Mouse (Mus musculus) bone marrow, adult 2 months (tissue): ENCODE results near the gene Ero1lb.
"Not testable (repeated sequence)": the region's sequence is repeated elsewhere in the genome, so short reads cannot be mapped to it uniquely, and the experiment has no call there.

ENCODE experiments used
- CTCF ChIP-seq: fragments of 200-500 bp; IDR thresholded peaks from 2 replicates; pipeline ENCODE4 v1.5.1; 2011; ENCODE audit warnings: low read length, control low read depth; ENCODE audit not compliant: control insufficient read depth, insufficient read depth
- POLR2A ChIP-seq: fragments of 200-500 bp; IDR thresholded peaks from 2 replicates; pipeline ENCODE4 v1.6.1; 2011; ENCODE audit warnings: low read depth, mild to moderate bottlenecking, control low read depth, low read length, borderline replicate concordance; ENCODE audit not compliant: control insufficient read depth

- TF ChIP-seq CTCF, POLR2A: not testable (repeated sequence)
Observed at GRCm38 (mm10) chr13:12626061-12626460, 60.4 kb downstream of the Ero1lb start.
